Mouse (Mus musculus): ENCODE results near the gene Dnm3. TPM values are rescaled to one million over a fixed set of nuclear protein-coding genes. Genes with fewer than 3 reads are reported as not detected.

Gene Dnm3
- polyA plus RNA-seq, 1 experiment from 2014 or later, result 33.5 TPM

- no peaks in the 10 kb centered on the region for H3K9me3 ChIP-seq
- 66% methylated on average over 8 of the region's 8 CpGs for WGBS
- ATAC-seq, result no peak
- H3K4me2 ChIP-seq (replicated peaks), result no peak overlapping the region
- H3K27ac ChIP-seq, result no peak overlapping the region
- no peaks in the 10 kb centered on the region for H3K27me3 ChIP-seq
- no peak overlapping the region for H3K9ac ChIP-seq (replicated peaks)
- H3K4me3 ChIP-seq (replicated peaks), result no peak overlapping the region
- H3K4me1 ChIP-seq (replicated peaks), result peaks cover 30% of the 10 kb centered on the region
- no peaks in the 10 kb centered on the region for H3K36me3 ChIP-seq
Measured at GRCm38 (mm10) chr1:162187352-162188120, 290.3 kb downstream of the Dnm3 start.

GRCm38 (mm10) chr1:162186470-162187351 lies 291.1 kb downstream of the Dnm3 start:
- no peak for ATAC-seq
- no peak overlapping the region for H3K9ac ChIP-seq (replicated peaks)
- 77% methylated on average over 7 of the region's 7 CpGs for WGBS
- H3K4me2 ChIP-seq (replicated peaks), result no peak overlapping the region
- H3K27ac ChIP-seq, result no peak overlapping the region
- peaks cover 30% of the 10 kb centered on the region for H3K4me1 ChIP-seq (replicated peaks)
- no peaks in the 10 kb centered on the region for H3K27me3 ChIP-seq
- no peaks in the 10 kb centered on the region for H3K9me3 ChIP-seq
- no peak overlapping the region for H3K4me3 ChIP-seq (replicated peaks)
- no peaks in the 10 kb centered on the region for H3K36me3 ChIP-seq

- Histone ChIP-seq H3K36me3 (no peaks in the 10 kb centered on the region), H3K27me3 (no peaks in the 10 kb centered on the region), H3K4me1 (replicated peaks) (peaks cover 30% of the 10 kb centered on the region), H3K4me3 (replicated peaks) (no peak overlapping the region), H3K9ac (replicated peaks) (no peak overlapping the region), H3K27ac (peak overlapping the region; percentile 67), H3K9me3 (no peaks in the 10 kb centered on the region), H3K4me2 (replicated peaks) (no peak overlapping the region)
- peak; percentile 62; the same call in 1 of the 2 replicates for ATAC-seq
- 42% methylated on average over 14 of the region's 14 CpGs for WGBS
Measured at GRCm38 (mm10) chr1:162184003-162184748, 293.7 kb downstream of the Dnm3 start.

DNA sequence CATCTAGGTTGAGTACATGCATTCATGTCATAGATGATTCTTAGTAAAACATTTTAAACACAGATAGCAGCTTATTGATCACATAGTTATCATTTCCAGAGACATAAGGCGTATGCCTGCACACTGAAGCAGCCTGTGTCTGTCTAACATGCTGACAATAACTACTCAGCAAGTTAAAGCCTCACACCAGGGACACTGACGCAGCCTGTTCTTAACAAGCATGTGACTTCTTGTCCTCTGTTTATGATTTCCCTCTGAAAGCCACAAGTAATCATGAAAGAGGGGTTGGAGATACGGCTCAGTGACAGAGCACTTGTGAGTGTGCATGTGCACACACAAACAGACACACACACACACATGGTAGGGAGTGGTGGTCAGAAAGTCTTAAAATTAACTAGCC lies 294.4 kb downstream of the Dnm3 start:
- Histone ChIP-seq H3K36me3 (no peaks in the 10 kb centered on the region), H3K9ac (replicated peaks) (no peak overlapping the region), H3K27me3 (no peaks in the 10 kb centered on the region), H3K27ac (0 out of 2 replicates have a peak overlapping the region, but pooled peaks have one; percentile 67), H3K4me2 (replicated peaks) (no peak overlapping the region), H3K4me3 (replicated peaks) (no peak overlapping the region), H3K9me3 (no peaks in the 10 kb centered on the region), H3K4me1 (replicated peaks) (peaks cover 30% of the 10 kb centered on the region)
- 65% methylated on average over 3 of the region's 3 CpGs for WGBS
- ATAC-seq, result no peak; the same call in 1 of the 2 replicates

GRCm38 (mm10) chr1:162181187-162181975 lies 296.5 kb downstream of the Dnm3 start:
- Histone ChIP-seq H3K9me3 (no peaks in the 10 kb centered on the region), H3K27me3 (no peaks in the 10 kb centered on the region), H3K36me3 (no peaks in the 10 kb centered on the region), H3K27ac (no peak overlapping the region), H3K4me3 (replicated peaks) (no peak overlapping the region), H3K4me1 (replicated peaks) (peaks cover 21% of the 10 kb centered on the region), H3K9ac (replicated peaks) (no peak overlapping the region), H3K4me2 (replicated peaks) (no peak overlapping the region)
- WGBS, result 72% methylated on average over 7 of the region's 7 CpGs
- ATAC-seq, result no peak

- Histone ChIP-seq H3K27me3 (no peaks in the 10 kb centered on the region), H3K4me1 (replicated peaks) (peaks cover 21% of the 10 kb centered on the region), H3K9me3 (no peaks in the 10 kb centered on the region), H3K36me3 (no peaks in the 10 kb centered on the region), H3K4me2 (replicated peaks) (no peak overlapping the region), H3K9ac (replicated peaks) (no peak overlapping the region), H3K27ac (no peak overlapping the region), H3K4me3 (replicated peaks) (no peak overlapping the region)
- ATAC-seq, result no peak
- 83% methylated on average over 7 of the region's 7 CpGs for WGBS
Measured at GRCm38 (mm10) chr1:162180451-162180850, 297.4 kb downstream of the Dnm3 start.

GRCm38 (mm10) chr1:162179401-162179800 lies 298.4 kb downstream of the Dnm3 start:
- Histone ChIP-seq H3K9me3 (no peaks in the 10 kb centered on the region), H3K27me3 (no peaks in the 10 kb centered on the region), H3K4me2 (replicated peaks) (no peak overlapping the region), H3K9ac (replicated peaks) (no peak overlapping the region), H3K4me1 (replicated peaks) (peaks cover 16% of the 10 kb centered on the region), H3K27ac (no peak overlapping the region), H3K4me3 (replicated peaks) (no peak overlapping the region), H3K36me3 (no peaks in the 10 kb centered on the region)
- 92% methylated on average over 4 of the region's 4 CpGs for WGBS
- ATAC-seq, result no peak

- H3K4me2 ChIP-seq (replicated peaks), result no peak overlapping the region
- ATAC-seq, result no peak
- no peaks in the 10 kb centered on the region for H3K36me3 ChIP-seq
- H3K9me3 ChIP-seq, result no peaks in the 10 kb centered on the region
- no peak overlapping the region for H3K27ac ChIP-seq
- 0 out of 2 replicates have a peak, but pooled peaks cover 5% of the 10 kb centered on the region for H3K4me1 ChIP-seq (replicated peaks)
- H3K9ac ChIP-seq (replicated peaks), result no peak overlapping the region
- no peaks in the 10 kb centered on the region for H3K27me3 ChIP-seq
- WGBS, result 72% methylated on average over 6 of the region's 6 CpGs
- no peak overlapping the region for H3K4me3 ChIP-seq (replicated peaks)
Measured at GRCm38 (mm10) chr1:162172806-162173205, 305.0 kb downstream of the Dnm3 start.

DNA sequence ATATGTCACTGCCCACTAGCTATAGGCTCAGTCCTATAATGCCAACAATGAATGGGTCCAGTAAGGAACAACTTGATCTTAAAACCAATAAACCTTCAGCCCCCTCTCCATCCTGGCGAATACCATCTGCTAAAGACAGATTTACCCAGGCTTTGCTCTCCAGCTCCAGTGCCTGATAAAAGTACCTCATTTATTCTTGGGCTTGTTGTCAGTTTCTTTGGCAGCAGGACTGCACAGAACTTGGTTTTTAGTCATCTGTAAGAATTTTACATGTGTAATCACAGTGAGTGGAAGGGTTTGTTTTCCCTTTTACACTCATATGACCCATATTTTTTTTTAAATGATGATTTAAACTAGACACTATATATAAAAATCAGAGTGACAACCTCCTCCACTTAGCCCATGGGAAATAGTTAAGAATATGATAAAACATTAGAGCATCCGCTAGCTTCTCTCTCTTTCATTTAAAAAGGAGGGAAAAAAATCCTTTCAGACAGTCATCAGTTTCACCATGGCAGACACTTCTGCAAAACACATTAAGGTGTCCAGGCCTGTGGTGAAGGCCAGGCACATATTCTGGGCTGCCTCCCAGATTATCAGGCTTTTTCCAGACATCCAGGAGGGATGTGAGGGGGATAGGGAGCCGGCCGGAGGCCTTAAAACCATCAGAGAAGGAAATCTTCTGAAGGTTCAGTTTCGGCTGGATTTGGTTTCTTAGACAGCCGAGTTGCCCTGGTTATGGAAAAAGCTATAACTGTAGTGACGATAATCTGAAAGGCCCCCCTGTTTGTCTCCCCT lies 313.9 kb downstream of the Dnm3 start:
- no peaks in the 10 kb centered on the region for H3K36me3 ChIP-seq
- no peak overlapping the region for H3K27ac ChIP-seq
- no peaks in the 10 kb centered on the region for H3K4me1 ChIP-seq (replicated peaks)
- no peak overlapping the region for H3K4me3 ChIP-seq (replicated peaks)
- H3K4me2 ChIP-seq (replicated peaks), result no peak overlapping the region
- ATAC-seq, result no peak
- 81% methylated on average over 7 of the region's 7 CpGs for WGBS
- H3K27me3 ChIP-seq, result no peaks in the 10 kb centered on the region
- no peaks in the 10 kb centered on the region for H3K9me3 ChIP-seq
- H3K9ac ChIP-seq (replicated peaks), result no peak overlapping the region

GRCm38 (mm10) chr1:162162677-162163076 lies 315.2 kb downstream of the Dnm3 start:
- ATAC-seq, result no peak
- no peaks in the 10 kb centered on the region for H3K4me1 ChIP-seq (replicated peaks)
- H3K27ac ChIP-seq, result no peak overlapping the region
- no peaks in the 10 kb centered on the region for H3K9me3 ChIP-seq
- H3K27me3 ChIP-seq, result no peaks in the 10 kb centered on the region
- 85% methylated on average over 7 of the region's 7 CpGs for WGBS
- H3K36me3 ChIP-seq, result no peaks in the 10 kb centered on the region
- H3K9ac ChIP-seq (replicated peaks), result no peak overlapping the region
- no peak overlapping the region for H3K4me2 ChIP-seq (replicated peaks)
- no peak overlapping the region for H3K4me3 ChIP-seq (replicated peaks)

GRCm38 (mm10) chr1:162162249-162162648 lies 315.6 kb downstream of the Dnm3 start:
- Histone ChIP-seq H3K4me1 (replicated peaks) (no peaks in the 10 kb centered on the region; the same call in 1 of the 2 replicates), H3K27me3 (no peaks in the 10 kb centered on the region), H3K9ac (replicated peaks) (no peak overlapping the region), H3K27ac (no peak overlapping the region), H3K4me3 (replicated peaks) (no peak overlapping the region), H3K9me3 (no peaks in the 10 kb centered on the region), H3K36me3 (no peaks in the 10 kb centered on the region), H3K4me2 (replicated peaks) (no peak overlapping the region)
- 43% methylated on average over 5 of the region's 5 CpGs for WGBS
- ATAC-seq, result no peak
